In genomic region chr9:89622296-89623005, GRCm38 (mm10) we compare ENCODE assay signal across 9 mouse cellular contexts. TPM values are rescaled to one million over a fixed set of nuclear protein-coding genes. Genes with fewer than 3 reads are reported as not detected.
DNase-seq lines count a peak whose midpoint lies in the region; ATAC-seq lines count a peak whose summit lies in the region.
"Had no signal": no experiment of that assay in that cellular context is flagged by ENCODE, and none has a peak within 500 bp of the region (broad histone marks: within the 10 kb centered on the region; RNA-seq: fewer than 3 reads in every experiment).

No protein-coding gene starts in this region.

- H3K27ac ChIP-seq in lung, embryonic 16.5 days (ENCODE audit: low read length) = no peak overlapping the region
- H3K27ac ChIP-seq in hindbrain, embryonic 13.5 days = peak overlapping the region; percentile 44
- no peak overlapping the region for H3K27ac ChIP-seq in midbrain, embryonic 15.5 days
- H3K27ac ChIP-seq: liver, embryonic 14.5 days had no signal

- H3K9ac ChIP-seq in lung, embryonic 16.5 days (ENCODE audit: low read length) = peak overlapping the region; percentile 21; the same call in 1 of the 2 replicates
- H3K9ac ChIP-seq in hindbrain, embryonic 13.5 days = peak overlapping the region; percentile 80
- H3K9ac ChIP-seq in midbrain, embryonic 15.5 days = peak overlapping the region; percentile 61
- H3K9ac ChIP-seq: liver, embryonic 14.5 days had no signal

- no peaks in the 10 kb centered on the region for H3K9me3 ChIP-seq in lung, embryonic 16.5 days (ENCODE audit: control insufficient read depth, low read length)
- H3K9me3 ChIP-seq in hindbrain, embryonic 13.5 days = no peaks in the 10 kb centered on the region
- H3K9me3 ChIP-seq in midbrain, embryonic 15.5 days = no peaks in the 10 kb centered on the region

- 1% methylated on average over 42 of the region's 42 CpGs for WGBS in lung, embryonic 16.5 days
- WGBS in hindbrain, embryonic 13.5 days = 1% methylated on average over 42 of the region's 42 CpGs
- WGBS in midbrain, embryonic 15.5 days = under 1% methylated on average over 42 of the region's 42 CpGs

- peaks cover 28% of the 10 kb centered on the region for H3K27me3 ChIP-seq in lung, embryonic 16.5 days (ENCODE audit: control insufficient read depth, insufficient read depth, low read depth, low read length)
- peaks cover 48% of the 10 kb centered on the region for H3K27me3 ChIP-seq in hindbrain, embryonic 13.5 days
- H3K27me3 ChIP-seq in midbrain, embryonic 15.5 days (replicated peaks) = peaks cover 13% of the 10 kb centered on the region; the same call in 1 of the 2 replicates

- no peaks in the 10 kb centered on the region for H3K36me3 ChIP-seq in lung, embryonic 16.5 days (ENCODE audit: control insufficient read depth, insufficient read depth, low read length)
- H3K36me3 ChIP-seq in hindbrain, embryonic 13.5 days = no peaks in the 10 kb centered on the region
- H3K36me3 ChIP-seq in midbrain, embryonic 15.5 days (replicated peaks) = no peaks in the 10 kb centered on the region

- no peak for DNase-seq in lung, postnatal 36 days
- peak; percentile 52 for DNase-seq in embryo, embryonic 10.5 days (ENCODE audit: low spot score)
- no peak for DNase-seq in urinary bladder, postnatal 10 days (ENCODE audit: low spot score)
- DNase-seq in layer of hippocampus, adult 9-10 months (ENCODE audit: low spot score) = no peak
- no peak for DNase-seq in spleen, adult 12 weeks (ENCODE audit: low spot score)

- H3K4me3 ChIP-seq in lung, embryonic 16.5 days (ENCODE audit: low read length) = peak overlapping the region; percentile 45
- H3K4me3 ChIP-seq in hindbrain, embryonic 13.5 days = peak overlapping the region; percentile 59
- peak overlapping the region; percentile 63 for H3K4me3 ChIP-seq in midbrain, embryonic 15.5 days

- H3K4me2 ChIP-seq in lung, embryonic 16.5 days (ENCODE audit: low read depth, low read length) = peak overlapping the region; percentile 70
- H3K4me2 ChIP-seq in hindbrain, embryonic 13.5 days = peak overlapping the region; percentile 98
- H3K4me2 ChIP-seq in midbrain, embryonic 15.5 days = peak overlapping the region; percentile 99

- H3K4me1 ChIP-seq in lung, embryonic 16.5 days (replicated peaks; ENCODE audit: control insufficient read depth, insufficient read depth, low read length) = peaks cover 4% of the 10 kb centered on the region; the same call in 1 of the 2 replicates
- H3K4me1 ChIP-seq in hindbrain, embryonic 13.5 days (replicated peaks) = peaks cover 26% of the 10 kb centered on the region
- peaks cover 22% of the 10 kb centered on the region for H3K4me1 ChIP-seq in midbrain, embryonic 15.5 days

- ATAC-seq in lung, embryonic 16.5 days (ENCODE audit: low read depth) = peak; percentile 57
- peak; percentile 71 for ATAC-seq in hindbrain, embryonic 13.5 days (ENCODE audit: low FRiP score)
- peak; percentile 81 for ATAC-seq in midbrain, embryonic 15.5 days (replicated peaks)

RNA-seq across cellular contexts. Expression of gene Minar1, which starts 0.5 kb away (rescaled TPM):
- polyA plus RNA-seq in lung, embryonic 16.5 days (2015; fragmentation: Nextera tagmentation; extraction: Ambion mirVana) = 0.08 TPM in 1 of 2 replicates, not detected in the other
- 2.4 and 2.8 TPM in 2 replicates for polyA plus RNA-seq in hindbrain, embryonic 13.5 days (2015; fragmentation: Nextera tagmentation; extraction: Ambion mirVana)
- polyA plus RNA-seq in midbrain, embryonic 15.5 days (2015; fragmentation: Nextera tagmentation; extraction: Ambion mirVana) = 1.9 and 2.0 TPM in 2 replicates
- polyA plus RNA-seq: liver, embryonic 14.5 days had no signal

Comparison
In these comparisons a context has a peak if more than half of its experiments do, and no peak if none do; other contexts are left out.
1. H3K9ac ChIP-seq: peak in every context shown above with its lines; median percentile 80 in hindbrain, embryonic 13.5 days; 61 in midbrain, embryonic 15.5 days; 21 in lung, embryonic 16.5 days.